Mouse (Mus musculus): ENCODE data around the gene Olfr1284.
"Not testable (repeated sequence)": the region's sequence is repeated elsewhere in the genome, so short reads cannot be mapped to it uniquely, and the experiment has no call there.

Gene Olfr1284

GRCm38 (mm10) chr2:111375222-111375621 is at the start of gene Olfr1284:
Gene Olfr1284 (plus strand): TSS chr2:111375522.
- DNase-seq (ENCODE audit: low spot score in 2 of 2): no peak

- DNase-seq (ENCODE audit: low spot score in 2 of 2): no peak
Measured at GRCm38 (mm10) chr2:111326220-111326619, 49.1 kb upstream of the Olfr1284 start, which contains the start of gene Olfr1281. Gene Olfr1281 (plus strand): TSS chr2:111326520.

GRCm38 (mm10) chr2:111333721-111334120 is 41.6 kb upstream of the Olfr1284 start:
- DNase-seq (ENCODE audit: low spot score in 2 of 2): not testable (repeated sequence)

- DNase-seq (ENCODE audit: low spot score in 2 of 2): no peak
Measured at GRCm38 (mm10) chr2:111335976-111336375, 39.3 kb upstream of the Olfr1284 start, which contains the start of gene Olfr1282. Gene Olfr1282 (minus strand): TSS chr2:111336076.

- DNase-seq (ENCODE audit: low spot score in 2 of 2): no peak
Measured at GRCm38 (mm10) chr2:111366490-111366889, 8.8 kb upstream of the Olfr1284 start, which contains the start of gene Olfr1283. Gene Olfr1283 (plus strand): TSS chr2:111366790.

- DNase-seq (ENCODE audit: low spot score in 2 of 2): no peak
Measured at GRCm38 (mm10) chr2:111422931-111423330, 47.6 kb downstream of the Olfr1284 start, which contains the start of gene Olfr1286. Gene Olfr1286 (minus strand): TSS chr2:111423115.

Data from thymus, postnatal 10 days (tissue).